Comparison of ENCODE assay signal across 30 mouse cellular contexts in the genomic region with DNA sequence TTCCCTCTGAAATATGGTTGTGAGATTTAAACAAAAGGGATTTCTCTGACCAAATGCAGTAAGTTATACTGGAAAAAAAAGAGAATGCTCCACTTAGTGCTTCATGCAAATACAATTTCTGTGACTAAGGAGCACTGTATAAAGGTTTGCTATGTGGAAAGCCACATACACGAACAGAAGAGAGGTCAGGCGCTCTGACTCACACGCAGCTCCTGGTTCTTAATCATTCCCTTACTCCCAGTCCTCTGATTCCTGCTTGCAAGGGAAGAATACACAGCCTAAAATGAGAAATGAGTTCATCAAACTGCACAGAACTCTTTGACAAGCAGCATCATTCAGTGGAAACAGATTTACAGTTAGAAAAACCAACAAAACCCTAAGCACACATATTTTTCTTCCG.
DNase-seq lines count a peak whose midpoint lies in the region; ATAC-seq and TF ChIP-seq lines count a peak whose summit lies in the region.
"Had no signal": no experiment of that assay in that cellular context is flagged by ENCODE, and none has a peak within 500 bp of the region (broad histone marks: within the 10 kb centered on the region; RNA-seq: fewer than 3 reads in every experiment).

No protein-coding gene starts in this region.

- no peaks in the 10 kb centered on the region for H3K36me3 ChIP-seq in embryonic facial prominence, embryonic 10.5 days (replicated peaks)
- H3K36me3 ChIP-seq in midbrain, postnatal 0 days (ENCODE audit: insufficient read depth, low read length) = no peaks in the 10 kb centered on the region
- H3K36me3 ChIP-seq: forebrain, embryonic 10.5 days; forebrain, embryonic 15.5 days; heart, embryonic 12.5 days; hindbrain, embryonic 13.5 days; limb, embryonic 13.5 days; lung, embryonic 15.5 days; midbrain, embryonic 10.5 days; midbrain, embryonic 15.5 days had no signal

- H3K9ac ChIP-seq in midbrain, postnatal 0 days (replicated peaks; ENCODE audit: low read length, poor library complexity, severe bottlenecking) = no peak overlapping the region
- H3K9ac ChIP-seq: forebrain, embryonic 15.5 days; heart, embryonic 12.5 days; hindbrain, embryonic 13.5 days; limb, embryonic 13.5 days; lung, embryonic 15.5 days; midbrain, embryonic 15.5 days had no signal

- no peak overlapping the region for H3K4me2 ChIP-seq in midbrain, postnatal 0 days (ENCODE audit: low read depth, low read length, poor library complexity, severe bottlenecking)
- H3K4me2 ChIP-seq: forebrain, embryonic 15.5 days; heart, embryonic 12.5 days; hindbrain, embryonic 13.5 days; limb, embryonic 13.5 days; liver, embryonic 11.5 days; lung, embryonic 15.5 days; midbrain, embryonic 15.5 days had no signal

- H3K4me3 ChIP-seq in embryonic facial prominence, embryonic 10.5 days = no peak overlapping the region
- H3K4me3 ChIP-seq in midbrain, postnatal 0 days (ENCODE audit: low read depth, low read length) = no peak overlapping the region
- H3K4me3 ChIP-seq: forebrain, embryonic 10.5 days; forebrain, embryonic 15.5 days; heart, adult 2 months; heart, embryonic 12.5 days; hindbrain, embryonic 13.5 days; limb, embryonic 13.5 days; lung, embryonic 15.5 days; midbrain, embryonic 10.5 days; midbrain, embryonic 15.5 days had no signal

- H3K4me1 ChIP-seq in embryonic facial prominence, embryonic 10.5 days = peaks cover 11% of the 10 kb centered on the region
- no peaks in the 10 kb centered on the region for H3K4me1 ChIP-seq in midbrain, postnatal 0 days (ENCODE audit: insufficient read depth, low read length)
- H3K4me1 ChIP-seq: forebrain, embryonic 15.5 days; heart, embryonic 12.5 days; hindbrain, embryonic 13.5 days; limb, embryonic 13.5 days; lung, embryonic 15.5 days; midbrain, embryonic 15.5 days had no signal

- TF ChIP-seq CTCF in midbrain, postnatal 0 days (IDR thresholded peaks at IDR 0.05) = no peak

- no peaks in the 10 kb centered on the region for H3K27me3 ChIP-seq in embryonic facial prominence, embryonic 10.5 days (replicated peaks; ENCODE audit: low read depth, poor library complexity, severe bottlenecking)
- no peaks in the 10 kb centered on the region for H3K27me3 ChIP-seq in midbrain, postnatal 0 days (ENCODE audit: insufficient read depth, low read length)
- H3K27me3 ChIP-seq: forebrain, embryonic 15.5 days; heart, embryonic 12.5 days; hindbrain, embryonic 13.5 days; limb, embryonic 13.5 days; lung, embryonic 15.5 days; midbrain, embryonic 15.5 days had no signal

- DNase-seq in adrenal gland, adult (ENCODE audit: inconsistent age in 2 of 2, low spot score in 1 of 2) = peak; percentile 33 to 67
- DNase-seq in adrenal gland, postnatal 4 days (ENCODE audit: low spot score in 2 of 2) = no peak
- DNase-seq in NIH3T3 (ENCODE audit: low read depth) = peak; percentile 66
- DNase-seq in embryonic facial prominence, embryonic 10.5 days (ENCODE audit: low spot score) = no peak
- DNase-seq in fibroblast of lung, adult 2 months (ENCODE audit: low read depth) = peak; percentile 70
- DNase-seq in layer of hippocampus, adult 8-10 months (ENCODE audit: low spot score in 2 of 2) = no peak
- no peak for DNase-seq in left cerebral cortex, postnatal 36 days (ENCODE audit: low spot score in 2 of 2)
- no peak for DNase-seq in midbrain, postnatal 0 days (ENCODE audit: low spot score)
- DNase-seq: cerebellum, adult 2 months; cerebellum, postnatal 36 days; embryo, embryonic 11 days; gastrocnemius, postnatal 25 days; heart, adult 2 months; heart, postnatal 4 days; kidney, adult 8-10 months; kidney, postnatal 10 days; layer of hippocampus, adult 9-11 months; thymus, adult 18-20 months; thymus, postnatal 25 days had no signal

- no peak for ATAC-seq in midbrain, postnatal 0 days (ENCODE audit: low FRiP score)
- ATAC-seq: forebrain, embryonic 15.5 days; intestine, embryonic 16.5 days; midbrain, embryonic 15.5 days had no signal

- 78% methylated on average over 4 of the region's 4 CpGs for WGBS in embryonic facial prominence, embryonic 10.5 days
- 89% methylated on average over 4 of the region's 4 CpGs for WGBS in midbrain, postnatal 0 days

- intact Hi-C loops in left cerebral cortex, postnatal 36 days (cut with DNase I) = no loop called here

- H3K9me3 ChIP-seq in embryonic facial prominence, embryonic 10.5 days = no peaks in the 10 kb centered on the region
- H3K9me3 ChIP-seq in midbrain, postnatal 0 days (ENCODE audit: low read length) = no peaks in the 10 kb centered on the region
- H3K9me3 ChIP-seq: forebrain, embryonic 10.5 days; forebrain, embryonic 15.5 days; heart, embryonic 12.5 days; hindbrain, embryonic 13.5 days; limb, embryonic 13.5 days; lung, embryonic 15.5 days; midbrain, embryonic 10.5 days; midbrain, embryonic 15.5 days had no signal

- H3K27ac ChIP-seq in embryonic facial prominence, embryonic 10.5 days (replicated peaks) = 0 out of 2 replicates have a peak overlapping the region, but pooled peaks have one; percentile 35
- no peak overlapping the region for H3K27ac ChIP-seq in midbrain, postnatal 0 days (ENCODE audit: low read depth, low read length)
- H3K27ac ChIP-seq: forebrain, embryonic 10.5 days; forebrain, embryonic 15.5 days; heart, adult 2 months; hindbrain, embryonic 13.5 days; limb, embryonic 13.5 days; lung, embryonic 15.5 days; midbrain, embryonic 10.5 days; midbrain, embryonic 15.5 days; stomach, postnatal 0 days had no signal

Comparison
In these comparisons a context has a peak if more than half of its experiments do, and no peak if none do; other contexts are left out.
1. DNase-seq: peak in adrenal gland, adult (2 of 2), NIH3T3 (single experiment) and fibroblast of lung, adult 2 months (single experiment); none in adrenal gland, postnatal 4 days (0 of 2), embryonic facial prominence, embryonic 10.5 days (single experiment), layer of hippocampus, adult 8-10 months (0 of 2), left cerebral cortex, postnatal 36 days (0 of 2) and midbrain, postnatal 0 days (single experiment).